Mouse (Mus musculus) left cerebral cortex, adult 8-10 months (tissue): Measurements from ENCODE around the gene Tbx4. TPM values are rescaled to one million over a fixed set of nuclear protein-coding genes. Genes with fewer than 3 reads are reported as not detected.

Source experiments
- total RNA-seq, 4 experiments: library from RNA; stranded (reverse); gene quantifications; 2 replicates each; pipeline ENCODE4 v1.2.4; 2022

Tbx4 gene
- total RNA-seq, 4 experiments from 2014 or later = 0.13 to 0.33 (median 0.21) TPM; not detected in 1

Other genes starting within 250 kb of the Tbx4 start
- 1 to 10 TPM; 1.8 to 2.3 (median 2.0) TPM for gene Tbx2, start 53.9 kb upstream of the Tbx4 start, total RNA-seq
- gene Gm11444, start 36.1 kb upstream of the Tbx4 start, total RNA-seq = not detected